Mouse (Mus musculus) intestine, postnatal 0 days (tissue): ENCODE data around the gene Car5a. TPM values are rescaled to one million over a fixed set of nuclear protein-coding genes. Genes with fewer than 3 reads are reported as not detected.

Experiments
- ATAC-seq: fragments of 200-750 bp; cut with Nextera tagmentation; 2 replicates; pipeline ENCODE4 v1.8.0; 2017; ENCODE audit warnings: mild to moderate bottlenecking, moderate TSS enrichment, moderate library complexity
- H3K27ac ChIP-seq: fragments of 300-500 bp; sonication (generic); 2 replicates; pipeline ENCODE4 v1.5.1; 2014; ENCODE audit warnings: mild to moderate bottlenecking, low read depth, low read length, moderate library complexity
- H3K27me3 ChIP-seq: fragments of 300-500 bp; sonication (generic); replicated peaks from 2 replicates; pipeline ENCODE4 v1.6.1; 2014; ENCODE audit warnings: low read length, mixed read lengths; ENCODE audit not compliant: control insufficient read depth, insufficient read depth
- H3K36me3 ChIP-seq: fragments of 300-500 bp; sonication (generic); 2 replicates; pipeline ENCODE4 v1.6.1; 2014; ENCODE audit warnings: mild to moderate bottlenecking, moderate library complexity; ENCODE audit not compliant: control insufficient read depth, insufficient read depth
- H3K4me1 ChIP-seq: fragments of 300-500 bp; sonication (generic); replicated peaks from 2 replicates; pipeline ENCODE4 v1.6.1; 2014; ENCODE audit warnings: antibody characterized with exemption, low read length, mixed read lengths; ENCODE audit not compliant: control insufficient read depth, insufficient read depth
- H3K4me2 ChIP-seq: fragments of 300-500 bp; sonication (generic); replicated peaks from 2 replicates; pipeline ENCODE4 v1.6.1; 2014; ENCODE audit warnings: low read depth, mild to moderate bottlenecking, moderate library complexity
- H3K4me3 ChIP-seq: fragments of 300-500 bp; sonication (generic); 2 replicates; pipeline ENCODE4 v1.5.1; 2014; ENCODE audit warnings: low read depth, low read length
- H3K9ac ChIP-seq: fragments of 300-500 bp; sonication (generic); 2 replicates; pipeline ENCODE4 v1.6.1; 2014; ENCODE audit warnings: mild to moderate bottlenecking, low read depth, low read length
- H3K9me3 ChIP-seq: fragments of 300-500 bp; sonication (generic); 2 replicates; pipeline ENCODE4 v1.6.1; 2016; ENCODE audit warnings: mixed run types; ENCODE audit not compliant: control insufficient read depth
- CTCF ChIP-seq: sonication (generic); IDR thresholded peaks from 2 replicates; pipeline ENCODE4 v1.5.1; 2016; ENCODE audit warnings: low read depth, mild to moderate bottlenecking, control low read depth, antibody characterized with exemption, moderate library complexity
- WGBS: fragments of 180-500 bp; shearing (Covaris S2); extraction: QIAGEN DNeasy Blood & Tissue Kit; methylation state at CpG from one replicate; pipeline ENCODE4 v1.1.7; 2014; 5-methylcytosine and 5-hydroxymethylcytosine counted together
- polyA plus RNA-seq: library from polyadenylated mRNA; unstranded; fragments of >200 nt; fragmentation: Nextera tagmentation; extraction: Ambion mirVana; gene quantifications from 2 replicates; pipeline ENCODE4 v1.2.1, GENCODE M21; 2015

Car5a gene
- polyA plus RNA-seq, result 10.1 and 11.1 TPM in 2 replicates

DNA sequence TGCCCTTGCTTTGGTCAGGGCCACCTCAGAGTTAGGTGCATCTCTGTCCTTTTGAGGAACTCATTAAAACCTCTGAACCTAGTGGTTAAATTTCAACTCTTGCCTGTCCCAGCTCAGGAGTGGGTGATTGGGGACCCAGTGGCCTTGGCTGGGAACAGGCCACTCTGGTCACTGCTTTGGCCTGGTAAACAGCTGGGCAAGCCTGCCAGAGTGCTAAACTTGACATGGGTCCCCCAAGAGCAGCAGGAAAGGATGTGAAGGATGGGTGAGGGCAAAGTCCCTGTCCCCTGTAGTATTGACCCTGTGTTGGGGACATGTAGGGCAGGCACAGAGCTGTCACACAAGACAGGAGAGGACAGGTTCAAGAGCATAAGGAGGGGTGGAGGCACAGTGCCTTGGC, at the start of gene Car5a:
TSS of gene Car5a (minus strand) at position 74 of the 400 bp plus-strand sequence.
- no peaks in the 10 kb centered on the region for H3K4me1 ChIP-seq
- H3K36me3 ChIP-seq, result no peaks in the 10 kb centered on the region
- TF ChIP-seq CTCF, result no peak
- no peak for ATAC-seq
- no peak within 1 kb of the TSS for H3K4me3 ChIP-seq
- no peak within 1 kb of the TSS for H3K4me2 ChIP-seq
- no peak within 1 kb of the TSS for H3K27ac ChIP-seq
- H3K27me3 ChIP-seq, result no peaks in the 10 kb centered on the region
- no peaks in the 10 kb centered on the region for H3K9me3 ChIP-seq
- H3K9ac ChIP-seq, result no peak within 1 kb of the TSS

- H3K4me2 ChIP-seq, result no peak overlapping the region
- no peak overlapping the region for H3K27ac ChIP-seq
- no peaks in the 10 kb centered on the region for H3K27me3 ChIP-seq
- H3K9ac ChIP-seq, result no peak overlapping the region
- no peak for ATAC-seq
- no peaks in the 10 kb centered on the region for H3K4me1 ChIP-seq
- H3K4me3 ChIP-seq, result no peak overlapping the region
- H3K36me3 ChIP-seq, result peaks cover 63% of the 10 kb centered on the region
- H3K9me3 ChIP-seq, result no peaks in the 10 kb centered on the region
- WGBS, result 85% methylated on average over 4 of the region's 4 CpGs
- no peak for TF ChIP-seq CTCF
These were observed 48.2 kb upstream of the Car5a start for GRCm38 (mm10) chr8:121992911-121993310.

DNA sequence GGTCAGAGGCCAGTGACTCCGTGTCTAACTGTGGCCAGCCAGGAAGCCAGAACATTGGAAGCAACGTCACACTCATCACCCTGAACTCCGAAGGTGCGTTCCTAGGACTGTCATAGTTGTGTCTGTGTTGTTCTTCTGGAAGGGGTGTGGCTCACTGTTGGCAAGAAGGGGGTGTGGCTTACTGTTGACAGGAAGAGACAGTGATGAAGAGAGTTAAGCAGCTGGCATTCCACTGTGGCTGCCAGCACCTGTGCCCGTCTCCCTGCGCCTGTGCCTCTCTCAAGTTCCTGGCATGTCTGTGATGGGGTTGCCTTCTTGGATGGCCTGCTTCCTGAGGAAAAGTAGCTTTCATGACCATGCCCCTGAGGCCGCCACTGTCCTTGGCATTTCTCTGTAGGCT, 46.9 kb upstream of the Car5a start:
- H3K27ac ChIP-seq, result no peak overlapping the region
- TF ChIP-seq CTCF, result no peak
- H3K4me3 ChIP-seq, result no peak overlapping the region
- no peaks in the 10 kb centered on the region for H3K27me3 ChIP-seq
- 81% methylated on average over 7 of the region's 7 CpGs for WGBS
- no peaks in the 10 kb centered on the region for H3K4me1 ChIP-seq
- peaks cover 58% of the 10 kb centered on the region for H3K36me3 ChIP-seq
- H3K9ac ChIP-seq, result no peak overlapping the region
- no peaks in the 10 kb centered on the region for H3K9me3 ChIP-seq
- no peak for ATAC-seq
- H3K4me2 ChIP-seq, result no peak overlapping the region

DNA sequence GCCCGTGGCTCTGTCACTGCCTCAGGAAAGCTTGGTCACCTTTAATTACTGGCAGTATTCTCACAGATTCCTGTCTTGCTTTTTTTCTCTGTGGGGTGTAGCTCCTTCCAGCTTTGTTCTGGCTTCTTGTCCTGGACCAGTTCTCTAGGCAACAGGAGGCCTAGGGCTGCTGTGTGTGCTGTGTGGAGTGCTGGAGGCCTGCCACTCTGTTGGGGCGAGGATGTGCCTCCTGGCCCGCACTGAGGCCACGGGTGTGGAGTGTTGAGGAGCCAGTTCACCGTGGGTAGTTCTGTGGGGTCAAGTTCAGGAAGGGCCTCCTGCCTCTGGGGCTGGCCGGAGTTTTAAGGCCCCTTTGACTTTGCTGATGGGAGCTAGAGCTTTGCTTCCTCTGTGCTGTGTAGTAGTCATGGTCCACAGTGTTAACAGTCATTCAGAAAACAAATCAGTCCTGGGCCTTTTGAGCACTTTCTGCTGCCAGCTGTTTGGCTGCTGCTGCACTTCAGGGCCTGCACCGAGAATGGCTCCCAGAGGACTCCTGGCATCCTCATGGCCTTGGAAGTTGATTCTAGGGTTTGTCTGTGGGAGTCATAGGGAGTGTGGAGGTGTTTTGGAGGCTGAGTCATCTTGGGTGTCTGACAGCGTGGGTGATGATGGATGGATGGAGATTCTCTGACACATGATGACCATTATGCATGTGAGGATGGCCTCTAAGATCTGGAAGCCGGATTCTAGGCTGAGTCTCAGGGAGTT, 46.0 kb upstream of the Car5a start:
- TF ChIP-seq CTCF, result no peak
- Histone ChIP-seq H3K9ac (no peak overlapping the region), H3K4me2 (no peak overlapping the region), H3K36me3 (peaks cover 50% of the 10 kb centered on the region), H3K27ac (no peak overlapping the region), H3K4me1 (no peaks in the 10 kb centered on the region), H3K9me3 (no peaks in the 10 kb centered on the region), H3K27me3 (no peaks in the 10 kb centered on the region), H3K4me3 (no peak overlapping the region)
- no peak for ATAC-seq
- 85% methylated on average over 9 of the region's 9 CpGs for WGBS

DNA sequence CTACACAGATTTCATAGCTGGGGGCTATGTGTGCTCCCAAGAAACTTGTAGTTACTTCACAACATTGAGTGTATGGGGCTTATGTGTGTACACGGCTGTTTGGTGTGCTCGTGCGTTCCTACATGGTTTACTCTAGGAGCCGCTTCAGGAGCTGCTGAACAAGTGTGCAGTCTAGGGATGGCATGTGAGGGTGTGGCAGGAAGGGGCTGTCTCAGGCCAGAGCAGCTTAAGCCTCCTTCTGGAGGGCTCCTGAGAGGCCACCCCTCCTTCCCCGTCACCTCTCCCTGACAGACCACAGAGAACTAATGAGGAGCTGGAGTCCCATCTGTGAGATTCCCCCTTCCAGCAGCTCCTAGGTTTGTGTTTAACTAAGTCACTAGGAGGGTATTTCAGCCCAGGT, 43.2 kb upstream of the Car5a start:
- H3K9me3 ChIP-seq, result no peaks in the 10 kb centered on the region
- no peaks in the 10 kb centered on the region for H3K27me3 ChIP-seq
- no peak overlapping the region for H3K27ac ChIP-seq
- no peak overlapping the region for H3K4me2 ChIP-seq
- no peak overlapping the region for H3K4me3 ChIP-seq
- ATAC-seq, result no peak
- TF ChIP-seq CTCF, result no peak
- no peak overlapping the region for H3K9ac ChIP-seq
- no peaks in the 10 kb centered on the region for H3K4me1 ChIP-seq
- WGBS, result 85% methylated on average over 5 of the region's 5 CpGs
- H3K36me3 ChIP-seq, result peaks cover 58% of the 10 kb centered on the region

GRCm38 (mm10) chr8:121985673-121986072, 41.0 kb upstream of the Car5a start:
- Histone ChIP-seq H3K9me3 (no peaks in the 10 kb centered on the region), H3K36me3 (peaks cover 58% of the 10 kb centered on the region), H3K4me1 (no peaks in the 10 kb centered on the region), H3K9ac (no peak overlapping the region), H3K27me3 (no peaks in the 10 kb centered on the region), H3K4me2 (no peak overlapping the region), H3K4me3 (no peak overlapping the region), H3K27ac (no peak overlapping the region)
- no peak for ATAC-seq
- TF ChIP-seq CTCF, result no peak
- 100% methylated on average over 3 of the region's 3 CpGs for WGBS

DNA sequence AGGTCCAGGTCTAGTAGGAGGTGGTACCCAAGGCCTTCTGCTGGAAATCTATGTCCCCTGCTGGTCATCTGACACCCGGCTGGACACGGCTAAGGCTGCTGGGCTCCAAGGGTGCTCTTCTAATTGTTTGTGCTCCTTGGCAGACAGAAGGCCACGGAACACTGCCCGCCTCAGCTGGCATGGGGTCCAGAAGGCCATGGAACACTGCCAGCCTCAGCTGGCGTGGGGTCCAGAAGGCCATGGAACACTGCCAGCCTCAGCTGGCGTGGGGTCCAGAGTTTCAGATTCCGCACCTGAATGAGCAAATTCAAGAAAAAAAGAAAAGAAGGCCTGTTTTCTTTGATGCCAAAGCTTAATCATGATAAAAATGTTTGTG, 36.8 kb upstream of the Car5a start:
- no peaks in the 10 kb centered on the region for H3K27me3 ChIP-seq
- 82% methylated on average over 7 of the region's 7 CpGs for WGBS
- no peak overlapping the region for H3K9ac ChIP-seq
- H3K4me2 ChIP-seq, result no peak overlapping the region
- H3K9me3 ChIP-seq, result no peaks in the 10 kb centered on the region
- no peak for TF ChIP-seq CTCF
- no peaks in the 10 kb centered on the region for H3K4me1 ChIP-seq
- no peak overlapping the region for H3K4me3 ChIP-seq
- no peak for ATAC-seq
- H3K36me3 ChIP-seq, result peaks cover 56% of the 10 kb centered on the region
- H3K27ac ChIP-seq, result no peak overlapping the region
